Mouse (Mus musculus) MEL (cell line): ENCODE data around the gene Gtf2ird1. TPM values are rescaled to one million over a fixed set of nuclear protein-coding genes. Genes with fewer than 3 reads are reported as not detected.
A peak's percentile ranks its signal among the peaks of the same experiment; 100 is the strongest.

Experiments
- DNase-seq: peaks from one replicate; pipeline ENCODE4 v3.0.0; 2011; ENCODE audit warnings: low read depth, low spot score
- H3K27ac ChIP-seq: 2 replicates; pipeline ENCODE4 v1.5.1; 2012; ENCODE audit warnings: low read depth, mild to moderate bottlenecking, control low read depth, low read length, moderate library complexity; ENCODE audit not compliant: control insufficient read depth
- H3K27me3 ChIP-seq, 2 experiments: fragments of 150-350 bp in 1 of 2; sonication (generic) in 1 of 2; 2 replicates each; pipeline ENCODE4 v1.6.1; 2012; ENCODE audit warnings: low read length in 2 of 2, mild to moderate bottlenecking in 2 of 2, improper control_type of control experiment in 1 of 2, moderate library complexity in 1 of 2; ENCODE audit not compliant: insufficient read depth in 2 of 2, control insufficient read depth in 1 of 2
- H3K36me3 ChIP-seq, 2 experiments: 2 replicates each; pipeline ENCODE4 v1.6.1; 2012 to 2014; ENCODE audit warnings: low read length in 2 of 2, improper control_type of control experiment in 1 of 2, inconsistent platforms in 1 of 2, mild to moderate bottlenecking in 1 of 2; ENCODE audit not compliant: insufficient read depth in 2 of 2, control insufficient read depth in 1 of 2
- H3K4me1 ChIP-seq, 2 experiments: fragments of 150-350 bp in 1 of 2; sonication (generic) in 1 of 2; 2 replicates each; pipeline ENCODE4 v1.6.1; 2012; ENCODE audit warnings: low read length in 2 of 2, improper control_type of control experiment in 1 of 2, mild to moderate bottlenecking in 1 of 2; ENCODE audit not compliant: insufficient read depth in 2 of 2, control insufficient read depth in 1 of 2
- H3K4me3 ChIP-seq, 2 experiments: fragments of 150-350 bp in 1 of 2; sonication (generic) in 1 of 2; 2 replicates each; pipeline ENCODE4 v1.5.1; 2012; ENCODE audit warnings: low read depth in 2 of 2, low read length in 2 of 2, mild to moderate bottlenecking in 2 of 2, moderate library complexity in 2 of 2, control low read depth in 1 of 2, improper control_type of control experiment in 1 of 2; ENCODE audit not compliant: control insufficient read depth in 1 of 2, insufficient read depth in 1 of 2
- H3K79me2 ChIP-seq: 2 replicates; pipeline ENCODE4 v1.6.1; 2012; ENCODE audit warnings: mild to moderate bottlenecking, low read length, moderate library complexity; ENCODE audit not compliant: control insufficient read depth, poor library complexity, insufficient read depth
- H3K9ac ChIP-seq: 2 replicates; pipeline ENCODE4 v1.6.1; 2012; ENCODE audit warnings: low read depth, mild to moderate bottlenecking, control low read depth, low read length, moderate library complexity; ENCODE audit not compliant: control insufficient read depth, poor library complexity, severe bottlenecking
- H3K9me3 ChIP-seq: fragments of 150-350 bp; sonication (generic); replicated peaks from 2 replicates; pipeline ENCODE4 v1.6.1; 2012; ENCODE audit warnings: mild to moderate bottlenecking, low read length, improper control_type of control experiment, moderate library complexity; ENCODE audit not compliant: insufficient read depth
- BHLHE40 ChIP-seq: IDR thresholded peaks from 2 replicates; pipeline ENCODE4 v1.6.1; 2012; ENCODE audit warnings: low read depth, mild to moderate bottlenecking, inconsistent platforms, low read length, improper control_type of control experiment, borderline replicate concordance
- CHD1 ChIP-seq: IDR thresholded peaks from 2 replicates; pipeline ENCODE4 v1.6.1; 2012; ENCODE audit warnings: low read depth, mild to moderate bottlenecking, inconsistent platforms, low read length, improper control_type of control experiment
- GATA1 ChIP-seq: IDR thresholded peaks from 2 replicates; pipeline ENCODE4 v1.6.1; 2011; ENCODE audit warnings: low read depth, low read length, improper control_type of control experiment
- JUND ChIP-seq: IDR thresholded peaks from 2 replicates; pipeline ENCODE4 v1.6.1; 2011; ENCODE audit warnings: low read depth, mild to moderate bottlenecking, improper control_type of control experiment, low read length
- KAT2A ChIP-seq: conservative IDR thresholded peaks from 2 replicates; pipeline ENCODE4 v1.6.1; 2012; ENCODE audit warnings: low read depth, low read length, improper control_type of control experiment, inconsistent platforms
- MEF2A ChIP-seq: IDR thresholded peaks from 2 replicates; pipeline ENCODE4 v1.6.1; 2014; ENCODE audit warnings: low read depth, mild to moderate bottlenecking, inconsistent platforms, low read length, improper control_type of control experiment; ENCODE audit not compliant: poor library complexity, insufficient replicate concordance, severe bottlenecking; ENCODE audit errors: extremely low read depth
- MYB ChIP-seq: IDR thresholded peaks from 2 replicates; pipeline ENCODE4 v1.6.1; 2011; ENCODE audit warnings: mild to moderate bottlenecking, low read depth, low read length, improper control_type of control experiment
- NRF1 ChIP-seq: IDR thresholded peaks from 2 replicates; pipeline ENCODE4 v1.6.1; 2014; ENCODE audit warnings: low read depth, mild to moderate bottlenecking, inconsistent platforms, low read length, improper control_type of control experiment, moderate library complexity; ENCODE audit not compliant: poor library complexity, insufficient read depth, severe bottlenecking
- POLR2AphosphoS5 ChIP-seq: IDR thresholded peaks from 2 replicates; pipeline ENCODE4 v1.6.1; 2012; ENCODE audit warnings: low read depth, borderline replicate concordance, mild to moderate bottlenecking, inconsistent platforms, low read length, moderate library complexity, mixed read lengths
- RAD21 ChIP-seq: IDR thresholded peaks from 2 replicates; pipeline ENCODE4 v1.6.1; 2011; ENCODE audit warnings: mild to moderate bottlenecking, low read depth, low read length, improper control_type of control experiment
- SIN3A ChIP-seq: IDR thresholded peaks from 2 replicates; pipeline ENCODE4 v1.6.1; 2012; ENCODE audit warnings: low read length, improper control_type of control experiment, inconsistent platforms
- SMC3 ChIP-seq: IDR thresholded peaks from 2 replicates; pipeline ENCODE4 v1.6.1; 2011; ENCODE audit warnings: low read depth, low read length, improper control_type of control experiment
- TAL1 ChIP-seq: IDR thresholded peaks from 2 replicates; pipeline ENCODE4 v1.6.1; 2012; ENCODE audit warnings: mild to moderate bottlenecking, inconsistent platforms, low read length, moderate library complexity, mixed read lengths
- USF1 ChIP-seq: IDR thresholded peaks from 2 replicates; pipeline ENCODE4 v1.6.1; 2014; ENCODE audit warnings: low read depth, mild to moderate bottlenecking, inconsistent platforms, low read length, improper control_type of control experiment, moderate library complexity
- USF2 ChIP-seq, 2 experiments: IDR thresholded peaks; 2 replicates each; pipeline ENCODE4 v1.6.1; 2011 to 2012; ENCODE audit warnings: improper control_type of control experiment in 2 of 2, low read length in 2 of 2, borderline replicate concordance in 1 of 2, inconsistent platforms in 1 of 2, low read depth in 1 of 2, mild to moderate bottlenecking in 1 of 2; ENCODE audit not compliant: insufficient read depth in 1 of 2
- ZC3H11A ChIP-seq: IDR thresholded peaks from 2 replicates; pipeline ENCODE4 v1.6.1; 2012; ENCODE audit warnings: low read depth, mild to moderate bottlenecking, inconsistent platforms, low read length, improper control_type of control experiment
- ZNF384 ChIP-seq: IDR thresholded peaks from 2 replicates; pipeline ENCODE4 v1.6.1; 2012; ENCODE audit warnings: low read depth, mild to moderate bottlenecking, inconsistent platforms, low read length, improper control_type of control experiment
- polyA plus RNA-seq, 2 experiments: library from polyadenylated mRNA; stranded (reverse) in 1 of 2; unstranded in 1 of 2; fragments of >175 nt in 1 of 2; fragments of >200 nt in 1 of 2; gene quantifications; 2 replicates each; pipeline versions ENCODE4 v1.2.1 to v1.2.4; 2012; ENCODE audit warnings: low replicate concordance in 2 of 2, low read depth in 1 of 2; ENCODE audit not compliant: insufficient read length in 2 of 2, insufficient read depth in 1 of 2, missing spikeins in 1 of 2
- total RNA-seq: library from RNA; depleted of rRNA; stranded (reverse); fragments of 300-350 nt; gene quantifications from 2 replicates; pipeline ENCODE4 v1.2.3, GENCODE M21; 2012

Gtf2ird1 gene
- total and polyA plus RNA-seq, 3 experiments: 15.2 to 54.7 TPM; not detected in 1

DNA sequence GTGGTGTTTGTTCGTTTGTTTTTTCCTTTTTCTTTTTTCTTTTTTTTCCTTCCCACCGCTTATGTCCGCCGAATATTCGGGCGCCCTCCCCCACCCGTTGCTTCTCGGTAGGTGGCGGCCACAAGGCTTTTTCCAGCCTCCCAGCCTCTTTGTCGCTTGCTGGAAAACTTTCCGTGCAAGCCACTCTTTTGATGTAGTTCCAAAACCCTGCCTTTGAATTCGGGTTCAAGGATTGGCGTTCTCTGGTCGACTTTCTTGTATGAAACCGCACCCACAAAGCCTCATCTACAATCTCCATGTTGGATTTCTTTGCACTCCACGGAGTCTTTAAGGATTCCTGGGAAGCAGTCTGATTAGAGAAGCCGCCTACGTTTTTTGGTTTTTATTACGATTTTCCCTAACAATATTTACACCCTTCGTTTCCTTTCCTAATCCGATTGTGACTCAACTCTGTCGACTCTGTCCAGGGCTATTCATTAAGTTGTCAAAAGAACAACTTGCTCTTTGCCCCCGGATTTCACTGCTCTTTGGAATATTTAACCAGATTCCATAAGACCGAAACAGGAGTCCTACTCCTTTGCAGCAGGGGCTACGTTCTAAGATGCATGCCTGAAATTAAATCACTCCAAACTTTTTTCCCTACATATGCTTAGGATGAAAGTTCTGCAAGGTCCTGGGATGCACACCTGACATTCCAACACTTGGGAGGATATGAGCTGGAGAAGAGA, 140.7 kb downstream of the Gtf2ird1 start:
- TF ChIP-seq BHLHE40 (no peak), RAD21 (no peak), ZC3H11A (no peak), GATA1 (no peak), USF2 (IDR thresholded peaks at IDR 0.05; ENCODE audit: borderline replicate concordance in 1 of 2, insufficient read depth in 1 of 2, low read depth in 1 of 2, low read length in 2 of 2) (no peak), KAT2A (no peak), MEF2A (no peak), SMC3 (no peak), CHD1 (0 out of 2 replicates have a peak, but pooled peaks have one; percentile 69), JUND (no peak), NRF1 (no peak), SIN3A (peak; percentile 19; the same call in 1 of the 2 replicates), USF1 (no peak), MYB (no peak), ZNF384 (0 out of 2 replicates have a peak, but pooled peaks have one; percentile 20), POLR2AphosphoS5 (no peak), TAL1 (no peak)
- Histone ChIP-seq H3K4me1 (peaks cover 2 to 7% of the 10 kb centered on the region in 2 experiments; a peak in 2 of 4 replicates), H3K4me3 (peak overlapping the region; percentile 67 to 87), H3K9me3 (no peaks in the 10 kb centered on the region), H3K9ac (peak overlapping the region; percentile 94), H3K36me3 (peaks cover 2 to 10% of the 10 kb centered on the region in 2 experiments; a peak in 3 of 4 replicates), H3K27me3 (peaks cover 0 to 4% of the 10 kb centered on the region in 2 experiments; a peak in 2 of 4 replicates), H3K27ac (peak overlapping the region; percentile 20; the same call in 1 of the 2 replicates), H3K79me2 (peaks cover 37% of the 10 kb centered on the region)
- DNase-seq: peak; percentile 50
